In genomic region chr11:98449921-98450771, GRCm38 (mm10) we compare ENCODE assay signal across 11 mouse cellular contexts. TPM values are rescaled to one million over a fixed set of nuclear protein-coding genes. Genes with fewer than 3 reads are reported as not detected.
DNase-seq lines count a peak whose midpoint lies in the region; ATAC-seq and TF ChIP-seq lines count a peak whose summit lies in the region.
"Had no signal": no experiment of that assay in that cellular context is flagged by ENCODE, and none has a peak within 500 bp of the region (broad histone marks: within the 10 kb centered on the region; RNA-seq: fewer than 3 reads in every experiment).

No protein-coding gene starts in this region.

- H3K4me1 ChIP-seq in limb, embryonic 13.5 days, result peaks cover 16% of the 10 kb centered on the region
- peaks cover 35% of the 10 kb centered on the region for H3K4me1 ChIP-seq in limb, embryonic 10.5 days
- H3K4me1 ChIP-seq in ES-E14 (ENCODE audit: control insufficient read depth in 2 of 2, insufficient read depth in 2 of 2, low read length in 2 of 2, poor library complexity in 1 of 2), result peaks cover 9 to 31% of the 10 kb centered on the region in 2 experiments
- H3K4me1 ChIP-seq in liver, embryonic 16.5 days (ENCODE audit: control insufficient read depth, low read depth, low read length), result no peaks in the 10 kb centered on the region; the same call in 1 of the 2 replicates
- peaks cover 34% of the 10 kb centered on the region for H3K4me1 ChIP-seq in forebrain, embryonic 10.5 days

- no peaks in the 10 kb centered on the region for H3K9me3 ChIP-seq in limb, embryonic 13.5 days
- H3K9me3 ChIP-seq in limb, embryonic 10.5 days (replicated peaks), result no peaks in the 10 kb centered on the region
- no peaks in the 10 kb centered on the region for H3K9me3 ChIP-seq in ES-E14 (ENCODE audit: control insufficient read depth, insufficient read depth, low read depth, low read length)
- no peaks in the 10 kb centered on the region for H3K9me3 ChIP-seq in liver, embryonic 16.5 days (replicated peaks; ENCODE audit: control insufficient read depth, low read length)
- no peaks in the 10 kb centered on the region for H3K9me3 ChIP-seq in forebrain, embryonic 10.5 days
- H3K9me3 ChIP-seq: G1E; heart, embryonic 15.5 days had no signal

- H3K4me2 ChIP-seq in limb, embryonic 13.5 days (replicated peaks), result no peak overlapping the region
- peak overlapping the region; percentile 56 for H3K4me2 ChIP-seq in liver, embryonic 16.5 days (ENCODE audit: low read depth, low read length)
- H3K4me2 ChIP-seq: heart, embryonic 15.5 days had no signal

- peaks cover 50% of the 10 kb centered on the region for H3K27me3 ChIP-seq in limb, embryonic 13.5 days
- peaks cover 55% of the 10 kb centered on the region for H3K27me3 ChIP-seq in limb, embryonic 10.5 days (ENCODE audit: low read depth, poor library complexity, severe bottlenecking)
- peaks cover 32% of the 10 kb centered on the region for H3K27me3 ChIP-seq in liver, embryonic 16.5 days (ENCODE audit: control insufficient read depth, insufficient read depth, low read depth, low read length)
- peaks cover 74% of the 10 kb centered on the region for H3K27me3 ChIP-seq in forebrain, embryonic 10.5 days (ENCODE audit: poor library complexity, severe bottlenecking)

- H3K4me3 ChIP-seq in limb, embryonic 13.5 days, result no peak overlapping the region
- H3K4me3 ChIP-seq in limb, embryonic 10.5 days, result no peak overlapping the region
- peak overlapping the region; percentile 22 to 39; a peak in 2 of 4 replicates for H3K4me3 ChIP-seq in ES-E14 (ENCODE audit: insufficient read depth in 1 of 2, low read depth in 1 of 2, low read length in 2 of 2, poor library complexity in 1 of 2, severe bottlenecking in 1 of 2)
- peak overlapping the region; percentile 9; the same call in 1 of the 2 replicates for H3K4me3 ChIP-seq in liver, embryonic 16.5 days (ENCODE audit: low read depth, low read length)
- no peak overlapping the region for H3K4me3 ChIP-seq in forebrain, embryonic 10.5 days
- H3K4me3 ChIP-seq: heart, embryonic 15.5 days had no signal

- no peak for ATAC-seq in limb, embryonic 13.5 days (ENCODE audit: low FRiP score, low read depth)
- no peak for ATAC-seq in liver, embryonic 16.5 days (ENCODE audit: low read depth)

- H3K9ac ChIP-seq in limb, embryonic 13.5 days, result peak overlapping the region; percentile 19; the same call in 1 of the 2 replicates
- no peak overlapping the region for H3K9ac ChIP-seq in ES-E14 (ENCODE audit: insufficient read depth, low read depth, low read length, poor library complexity, severe bottlenecking)
- no peak overlapping the region for H3K9ac ChIP-seq in liver, embryonic 16.5 days (ENCODE audit: low read depth, low read length)
- H3K9ac ChIP-seq: heart, embryonic 15.5 days had no signal

- in situ Hi-C loops in ES-E14 (cut with MboI; ENCODE audit: low sequenced_read_pairs in 2 of 2, unreplicated experiment in 2 of 2), result no loop called here

- 78% methylated on average over 20 of the region's 20 CpGs for WGBS in limb, embryonic 13.5 days
- WGBS in limb, embryonic 10.5 days, result 83% methylated on average over 20 of the region's 20 CpGs
- 66% methylated on average over 20 of the region's 20 CpGs for WGBS in liver, embryonic 16.5 days (ENCODE audit: insufficient replicate concordance)
- WGBS in forebrain, embryonic 10.5 days, result 86% methylated on average over 20 of the region's 20 CpGs

- DNase-seq in limb, embryonic 10.5 days (ENCODE audit: low spot score), result no peak
- no peak for DNase-seq in ES-E14 (ENCODE audit: low read depth, low spot score)
- peak; percentile 78 to 84 for DNase-seq in kidney, adult 8-10 months
- DNase-seq in left cerebral cortex, adult 11 months (ENCODE audit: low spot score), result no peak
- DNase-seq in retina, embryonic 14.5 days (ENCODE audit: low spot score), result no peak
- DNase-seq in forebrain, embryonic 10.5 days (ENCODE audit: extremely low spot score, low spot score), result no peak
- DNase-seq: adrenal gland, adult 8-10 months had no signal

- H3K27ac ChIP-seq in limb, embryonic 13.5 days, result no peak overlapping the region
- H3K27ac ChIP-seq in limb, embryonic 10.5 days, result no peak overlapping the region
- no peak overlapping the region for H3K27ac ChIP-seq in ES-E14 (ENCODE audit: insufficient read depth, low read depth, low read length, poor library complexity, severe bottlenecking)
- no peak overlapping the region for H3K27ac ChIP-seq in liver, embryonic 16.5 days (ENCODE audit: low read length)
- no peak overlapping the region for H3K27ac ChIP-seq in forebrain, embryonic 10.5 days
- H3K27ac ChIP-seq: heart, embryonic 15.5 days had no signal

- H3K36me3 ChIP-seq in limb, embryonic 13.5 days, result no peaks in the 10 kb centered on the region
- no peaks in the 10 kb centered on the region for H3K36me3 ChIP-seq in limb, embryonic 10.5 days
- H3K36me3 ChIP-seq in ES-E14 (ENCODE audit: control insufficient read depth, insufficient read depth, low read length, poor library complexity, severe bottlenecking), result peaks cover 51% of the 10 kb centered on the region
- peaks cover 13% of the 10 kb centered on the region for H3K36me3 ChIP-seq in liver, embryonic 16.5 days (ENCODE audit: control insufficient read depth, insufficient read depth)
- no peaks in the 10 kb centered on the region for H3K36me3 ChIP-seq in forebrain, embryonic 10.5 days (replicated peaks)
- H3K36me3 ChIP-seq: G1E; heart, embryonic 15.5 days had no signal

TF ChIP-seq in ES-E14, 5 proteins besides CTCF, POLR2A, EP300 and RAD21:
- TF ChIP-seq CHD2 (IDR thresholded peaks at IDR 0.05; ENCODE audit: low read depth, low read length) (no peak), ZC3H11A (IDR thresholded peaks at IDR 0.05; ENCODE audit: borderline replicate concordance, low read depth, low read length) (no peak), ZNF384 (IDR thresholded peaks at IDR 0.05; ENCODE audit: low read depth, low read length) (no peak), HCFC1 (IDR thresholded peaks at IDR 0.05; ENCODE audit: borderline replicate concordance, insufficient read depth, low read length) (no peak)

RNA-seq across cellular contexts. Expression of gene Grb7, which starts 4.0 kb away (rescaled TPM):
- polyA plus RNA-seq in limb, embryonic 13.5 days (2015; fragmentation: Nextera tagmentation; extraction: Ambion mirVana), result 5.2 and 6.7 TPM in 2 replicates
- 6.4 and 9.5 TPM in 2 replicates for polyA plus RNA-seq in limb, embryonic 10.5 days (2016; fragmentation: Nextera tagmentation; extraction: Ambion mirVana)
- 12.1 and 18.9 TPM in 2 replicates for total RNA-seq in ES-E14 (2012; rRNA removed)
- 28.5 and 36.0 TPM in 2 replicates for polyA plus RNA-seq in liver, embryonic 16.5 days (2015; fragmentation: Nextera tagmentation; extraction: Ambion mirVana)
- polyA plus RNA-seq in forebrain, embryonic 10.5 days (2016; fragmentation: Nextera tagmentation; extraction: Ambion mirVana), result 4.1 and 5.6 TPM in 2 replicates
- total RNA-seq: G1E had no signal
- polyA plus RNA-seq: G1E had no signal

RNA-seq across cellular contexts. Expression of gene Mien1, which starts 11.4 kb away (rescaled TPM):
- polyA plus RNA-seq in limb, embryonic 13.5 days (2015; fragmentation: Nextera tagmentation; extraction: Ambion mirVana), result 76.0 and 79.4 TPM in 2 replicates
- 76.8 and 81.3 TPM in 2 replicates for polyA plus RNA-seq in limb, embryonic 10.5 days (2016; fragmentation: Nextera tagmentation; extraction: Ambion mirVana)
- 34.6 and 52.5 TPM in 2 replicates for total RNA-seq in ES-E14 (2012; rRNA removed)
- 55.9 and 57.9 TPM in 2 replicates for polyA plus RNA-seq in liver, embryonic 16.5 days (2015; fragmentation: Nextera tagmentation; extraction: Ambion mirVana)
- 91.2 and 94.3 TPM in 2 replicates for polyA plus RNA-seq in forebrain, embryonic 10.5 days (2016; fragmentation: Nextera tagmentation; extraction: Ambion mirVana)

RNA-seq across cellular contexts. Expression of gene Erbb2, which starts 37.9 kb away (rescaled TPM):
- polyA plus RNA-seq in limb, embryonic 13.5 days (2015; fragmentation: Nextera tagmentation; extraction: Ambion mirVana), result 47.3 and 53.0 TPM in 2 replicates
- 24.5 and 30.9 TPM in 2 replicates for polyA plus RNA-seq in limb, embryonic 10.5 days (2016; fragmentation: Nextera tagmentation; extraction: Ambion mirVana)
- 13.2 and 24.4 TPM in 2 replicates for total RNA-seq in ES-E14 (2012; rRNA removed)
- 1.8 and 2.1 TPM in 2 replicates for polyA plus RNA-seq in liver, embryonic 16.5 days (2015; fragmentation: Nextera tagmentation; extraction: Ambion mirVana)
- 18.9 and 21.9 TPM in 2 replicates for polyA plus RNA-seq in forebrain, embryonic 10.5 days (2016; fragmentation: Nextera tagmentation; extraction: Ambion mirVana)
- polyA plus RNA-seq: G1E had no signal

RNA-seq across cellular contexts. Expression of gene Pgap3, which starts 49.9 kb away (rescaled TPM):
- polyA plus RNA-seq in limb, embryonic 13.5 days (2015; fragmentation: Nextera tagmentation; extraction: Ambion mirVana), result 10.4 and 12.4 TPM in 2 replicates
- polyA plus RNA-seq in limb, embryonic 10.5 days (2016; fragmentation: Nextera tagmentation; extraction: Ambion mirVana), result 9.7 and 10.5 TPM in 2 replicates
- 7.4 and 10.2 TPM in 2 replicates for total RNA-seq in ES-E14 (2012; rRNA removed)
- polyA plus RNA-seq in liver, embryonic 16.5 days (2015; fragmentation: Nextera tagmentation; extraction: Ambion mirVana), result 3.3 and 3.4 TPM in 2 replicates
- 10.0 and 10.1 TPM in 2 replicates for polyA plus RNA-seq in forebrain, embryonic 10.5 days (2016; fragmentation: Nextera tagmentation; extraction: Ambion mirVana)

Comparison
In these comparisons a context has a peak if more than half of its experiments do, and no peak if none do; other contexts are left out.
1. H3K4me3 ChIP-seq: peak in ES-E14 (2 of 2) and liver, embryonic 16.5 days (single experiment); none in limb, embryonic 13.5 days (single experiment), limb, embryonic 10.5 days (single experiment) and forebrain, embryonic 10.5 days (single experiment).
2. DNase-seq: peak in kidney, adult 8-10 months (2 of 2); none in limb, embryonic 10.5 days (single experiment), ES-E14 (single experiment), left cerebral cortex, adult 11 months (single experiment), retina, embryonic 14.5 days (single experiment) and forebrain, embryonic 10.5 days (single experiment).